Comparison of ENCODE assay signal across 9 mouse cellular contexts in genomic region chr2:91480805-91481514, GRCm38 (mm10). TPM values are rescaled to one million over a fixed set of nuclear protein-coding genes. Genes with fewer than 3 reads are reported as not detected.
DNase-seq lines count a peak whose midpoint lies in the region; ATAC-seq and TF ChIP-seq lines count a peak whose summit lies in the region.
"Had no signal": no experiment of that assay in that cellular context is flagged by ENCODE, and none has a peak within 500 bp of the region (broad histone marks: within the 10 kb centered on the region; RNA-seq: fewer than 3 reads in every experiment).

No protein-coding gene starts in this region.

- no peak overlapping the region for H3K4me2 ChIP-seq in neural tube, embryonic 11.5 days (ENCODE audit: low read depth)
- no peak overlapping the region for H3K4me2 ChIP-seq in hindbrain, embryonic 15.5 days
- H3K4me2 ChIP-seq: liver, embryonic 15.5 days had no signal

- peak; percentile 47 for DNase-seq in neural tube, embryonic 11.5 days (ENCODE audit: low spot score)
- DNase-seq in neural tube, embryonic 10.5 days (ENCODE audit: extremely low spot score, low spot score) = no peak
- DNase-seq in forebrain, embryonic 10.5 days (ENCODE audit: extremely low spot score, low spot score) = peak; percentile 39
- peak; percentile 58 to 61 for DNase-seq in left cerebral cortex, adult 2 months (ENCODE audit: extremely low spot score in 1 of 2, low spot score in 2 of 2)
- peak; percentile 48 for DNase-seq in naive thymus-derived CD4-positive, alpha-beta T cell, adult 2 months (ENCODE audit: low read depth)
- no peak for DNase-seq in spleen, postnatal 10 days (ENCODE audit: low spot score in 2 of 2)

- intact Hi-C loops in left cerebral cortex, adult 2 months (cut with DNase I) = loop anchor here (1.0 to 2.0 kb wide), 2 partner anchors 195 to 366 kb away; no protein-coding TSS in a partner anchor

- ATAC-seq in neural tube, embryonic 11.5 days (ENCODE audit: insufficient read depth, low FRiP score, low TSS enrichment) = peak; percentile 67; the same call in 1 of the 2 replicates
- peak; percentile 46 for ATAC-seq in hindbrain, embryonic 15.5 days (ENCODE audit: low FRiP score, low read depth)

- no peak overlapping the region for H3K9ac ChIP-seq in neural tube, embryonic 11.5 days (ENCODE audit: low read length)
- H3K9ac ChIP-seq in hindbrain, embryonic 15.5 days = no peak overlapping the region
- H3K9ac ChIP-seq: liver, embryonic 15.5 days had no signal

- H3K36me3 ChIP-seq in neural tube, embryonic 11.5 days (ENCODE audit: control insufficient read depth, insufficient read depth, low read length) = peaks cover 6% of the 10 kb centered on the region
- peaks cover 98% of the 10 kb centered on the region for H3K36me3 ChIP-seq in forebrain, embryonic 10.5 days (replicated peaks)
- no peaks in the 10 kb centered on the region for H3K36me3 ChIP-seq in hindbrain, embryonic 15.5 days

- TF ChIP-seq POLR2A in bone marrow, adult 2 months (IDR thresholded peaks at IDR 0.05; ENCODE audit: borderline replicate concordance, control insufficient read depth, low read depth, low read length) = no peak

- 78% methylated on average over 6 of the region's 6 CpGs for WGBS in neural tube, embryonic 11.5 days
- WGBS in bone marrow, adult 2 months = 53% methylated on average over 6 of the region's 6 CpGs
- 79% methylated on average over 6 of the region's 6 CpGs for WGBS in forebrain, embryonic 10.5 days
- WGBS in hindbrain, embryonic 15.5 days = 66% methylated on average over 6 of the region's 6 CpGs

- no peaks in the 10 kb centered on the region for H3K27me3 ChIP-seq in neural tube, embryonic 11.5 days (ENCODE audit: control insufficient read depth, insufficient read depth, low read length)
- H3K27me3 ChIP-seq in forebrain, embryonic 10.5 days (ENCODE audit: poor library complexity, severe bottlenecking) = no peaks in the 10 kb centered on the region
- H3K27me3 ChIP-seq in hindbrain, embryonic 15.5 days = no peaks in the 10 kb centered on the region
- H3K27me3 ChIP-seq: liver, embryonic 15.5 days had no signal

- H3K4me3 ChIP-seq in neural tube, embryonic 11.5 days (ENCODE audit: low read depth, low read length) = no peak overlapping the region
- H3K4me3 ChIP-seq in bone marrow, adult 2 months (replicated peaks; ENCODE audit: control insufficient read depth, low read depth, low read length) = no peak overlapping the region
- H3K4me3 ChIP-seq in forebrain, embryonic 10.5 days = no peak overlapping the region
- H3K4me3 ChIP-seq in hindbrain, embryonic 15.5 days = no peak overlapping the region
- H3K4me3 ChIP-seq in left cerebral cortex, adult 2 months = no peak overlapping the region
- H3K4me3 ChIP-seq: liver, embryonic 15.5 days had no signal

- no peaks in the 10 kb centered on the region for H3K9me3 ChIP-seq in neural tube, embryonic 11.5 days (ENCODE audit: control insufficient read depth, low read length)
- H3K9me3 ChIP-seq in forebrain, embryonic 10.5 days = no peaks in the 10 kb centered on the region
- H3K9me3 ChIP-seq in hindbrain, embryonic 15.5 days = no peaks in the 10 kb centered on the region
- H3K9me3 ChIP-seq: liver, embryonic 15.5 days had no signal

- H3K27ac ChIP-seq in neural tube, embryonic 11.5 days (ENCODE audit: low read depth, low read length) = no peak overlapping the region
- no peak overlapping the region for H3K27ac ChIP-seq in bone marrow, adult 2 months (ENCODE audit: control insufficient read depth, insufficient read depth, low read depth, low read length, poor library complexity)
- no peak overlapping the region for H3K27ac ChIP-seq in forebrain, embryonic 10.5 days
- 0 out of 2 replicates have a peak overlapping the region, but pooled peaks have one; percentile 11 for H3K27ac ChIP-seq in hindbrain, embryonic 15.5 days (replicated peaks)
- H3K27ac ChIP-seq in left cerebral cortex, adult 2 months = no peak overlapping the region
- H3K27ac ChIP-seq: liver, embryonic 15.5 days had no signal

- TF ChIP-seq CTCF in bone marrow, adult 2 months (IDR thresholded peaks at IDR 0.05; ENCODE audit: control insufficient read depth, insufficient read depth, low read length) = peak; percentile 21; the same call in 1 of the 2 replicates
- TF ChIP-seq CTCF in left cerebral cortex, adult 2 months (IDR thresholded peaks at IDR 0.05) = peak; percentile 80

- H3K4me1 ChIP-seq in neural tube, embryonic 11.5 days (ENCODE audit: control insufficient read depth, insufficient read depth, low read length) = no peaks in the 10 kb centered on the region
- H3K4me1 ChIP-seq in bone marrow, adult 2 months (ENCODE audit: control insufficient read depth, insufficient read depth, low read length) = no peaks in the 10 kb centered on the region
- no peaks in the 10 kb centered on the region for H3K4me1 ChIP-seq in forebrain, embryonic 10.5 days
- H3K4me1 ChIP-seq in hindbrain, embryonic 15.5 days (replicated peaks) = peaks cover 4% of the 10 kb centered on the region; the same call in 1 of the 2 replicates

RNA-seq across cellular contexts. Expression of gene Lrp4, which starts 23.6 kb away (rescaled TPM):
- polyA plus RNA-seq in neural tube, embryonic 11.5 days (2014; fragmentation: Nextera tagmentation; extraction: Ambion mirVana) = 5.4 and 5.8 TPM in 2 replicates
- 3.3 and 4.5 TPM in 2 replicates for polyA plus RNA-seq in bone marrow, adult 2 months (2011; ENCODE audit: insufficient read depth, insufficient read length, low replicate concordance, missing spikeins)
- 10.6 and 11.3 TPM in 2 replicates for polyA plus RNA-seq in forebrain, embryonic 10.5 days (2016; fragmentation: Nextera tagmentation; extraction: Ambion mirVana)
- polyA plus RNA-seq in hindbrain, embryonic 15.5 days (2015; fragmentation: Nextera tagmentation; extraction: Ambion mirVana) = 5.2 and 5.4 TPM in 2 replicates
- 10 to 100 TPM; 25.3 to 27.3 TPM for total RNA-seq in left cerebral cortex, adult 2 months (2021)

RNA-seq across cellular contexts. Expression of gene 1110051M20Rik, which starts 36.5 kb away (rescaled TPM):
- polyA plus RNA-seq in neural tube, embryonic 11.5 days (2014; fragmentation: Nextera tagmentation; extraction: Ambion mirVana) = 98.5 and 98.6 TPM in 2 replicates
- polyA plus RNA-seq in bone marrow, adult 2 months (2011; ENCODE audit: insufficient read depth, insufficient read length, low replicate concordance, missing spikeins) = 3.8 and 7.8 TPM in 2 replicates
- polyA plus RNA-seq in forebrain, embryonic 10.5 days (2016; fragmentation: Nextera tagmentation; extraction: Ambion mirVana) = 95.7 and 100 TPM in 2 replicates
- polyA plus RNA-seq in hindbrain, embryonic 15.5 days (2015; fragmentation: Nextera tagmentation; extraction: Ambion mirVana) = 157 and 161 TPM in 2 replicates
- 100 to 1,000 TPM in 1 of 2 experiments, 10 to 100 TPM in 1; 90.6 to 107 TPM for total RNA-seq in left cerebral cortex, adult 2 months (2021)

RNA-seq across cellular contexts. Expression of gene Ckap5, which starts 45.6 kb away (rescaled TPM):
- 131 TPM in 2 replicates for polyA plus RNA-seq in neural tube, embryonic 11.5 days (2014; fragmentation: Nextera tagmentation; extraction: Ambion mirVana)
- polyA plus RNA-seq in bone marrow, adult 2 months (2011; ENCODE audit: insufficient read depth, insufficient read length, low replicate concordance, missing spikeins) = 23.2 and 30.8 TPM in 2 replicates
- 150 and 154 TPM in 2 replicates for polyA plus RNA-seq in forebrain, embryonic 10.5 days (2016; fragmentation: Nextera tagmentation; extraction: Ambion mirVana)
- 92.1 and 117 TPM in 2 replicates for polyA plus RNA-seq in hindbrain, embryonic 15.5 days (2015; fragmentation: Nextera tagmentation; extraction: Ambion mirVana)
- total RNA-seq in left cerebral cortex, adult 2 months (2021) = 100 to 1,000 TPM; 120 to 134 TPM

Comparison
In these comparisons a context has a peak if more than half of its experiments do, and no peak if none do; other contexts are left out.
1. DNase-seq: peak in neural tube, embryonic 11.5 days (single experiment), forebrain, embryonic 10.5 days (single experiment), left cerebral cortex, adult 2 months (2 of 2) and naive thymus-derived CD4-positive, alpha-beta T cell, adult 2 months (single experiment); none in neural tube, embryonic 10.5 days (single experiment) and spleen, postnatal 10 days (0 of 2).
2. RNA of gene 1110051M20Rik, which starts 36.5 kb away (polyA plus RNA-seq): 157 to 161 TPM in hindbrain, embryonic 15.5 days, 95.7 to 100 TPM in forebrain, embryonic 10.5 days and 98.5 to 98.6 TPM in neural tube, embryonic 11.5 days; 3.8 to 7.8 TPM in bone marrow, adult 2 months; every median in the first group is over 10 times any median in the second.